Comparison of ENCODE assay signal across 25 mouse cellular contexts in genomic region chrX:159756261-159756660, GRCm38 (mm10).
"Had no signal": no experiment of that assay in that cellular context is flagged by ENCODE, and none has a peak within 500 bp of the region (broad histone marks: within the 10 kb centered on the region; RNA-seq: fewer than 3 reads in every experiment).

No protein-coding gene starts in this region.

- H3K27me3 ChIP-seq: heart, embryonic 12.5 days had no signal

- DNase-seq: gastrocnemius, adult 2 months; gastrocnemius, postnatal 10 days; gastrocnemius, postnatal 25 days; heart, adult 18-20 months; heart, postnatal 10 days; heart, postnatal 4 days; kidney, adult 11 months; kidney, adult 2 months; kidney, adult 9 months; kidney, postnatal 14 days; kidney, postnatal 36 days; layer of hippocampus, adult 9-11 months; layer of hippocampus, postnatal 36 days; liver had no signal

- H3K9ac ChIP-seq: heart, embryonic 12.5 days; hindbrain, embryonic 12.5 days; hindbrain, embryonic 14.5 days; kidney, embryonic 15.5 days; limb, embryonic 12.5 days had no signal

- H3K36me3 ChIP-seq: heart, embryonic 10.5 days; heart, embryonic 12.5 days; hindbrain, embryonic 10.5 days; hindbrain, embryonic 12.5 days; kidney, embryonic 15.5 days; limb, embryonic 10.5 days; limb, embryonic 12.5 days had no signal

- H3K9me3 ChIP-seq: heart, embryonic 10.5 days; heart, embryonic 12.5 days; hindbrain, embryonic 10.5 days; hindbrain, embryonic 12.5 days; kidney, embryonic 15.5 days; limb, embryonic 10.5 days; limb, embryonic 12.5 days had no signal

- ATAC-seq: hindbrain, embryonic 16.5 days; intestine, embryonic 16.5 days had no signal

- H3K27ac ChIP-seq: gastrocnemius, adult 2 months; heart, embryonic 10.5 days; hindbrain, embryonic 10.5 days; hindbrain, embryonic 12.5 days; hindbrain, embryonic 14.5 days; kidney, embryonic 15.5 days; kidney, postnatal 0 days; limb, embryonic 10.5 days; limb, embryonic 12.5 days had no signal

- H3K4me3 ChIP-seq: gastrocnemius, adult 2 months; heart, embryonic 10.5 days; heart, embryonic 12.5 days; hindbrain, embryonic 10.5 days; hindbrain, embryonic 12.5 days; kidney, embryonic 15.5 days; limb, embryonic 10.5 days; limb, embryonic 12.5 days had no signal

- H3K4me1 ChIP-seq: heart, embryonic 10.5 days; hindbrain, embryonic 10.5 days; hindbrain, embryonic 12.5 days; kidney, embryonic 15.5 days; limb, embryonic 10.5 days; limb, embryonic 12.5 days had no signal

- H3K4me2 ChIP-seq: heart, embryonic 12.5 days; hindbrain, embryonic 12.5 days; hindbrain, embryonic 14.5 days; kidney, embryonic 15.5 days; limb, embryonic 12.5 days had no signal
